In the genomic region with DNA sequence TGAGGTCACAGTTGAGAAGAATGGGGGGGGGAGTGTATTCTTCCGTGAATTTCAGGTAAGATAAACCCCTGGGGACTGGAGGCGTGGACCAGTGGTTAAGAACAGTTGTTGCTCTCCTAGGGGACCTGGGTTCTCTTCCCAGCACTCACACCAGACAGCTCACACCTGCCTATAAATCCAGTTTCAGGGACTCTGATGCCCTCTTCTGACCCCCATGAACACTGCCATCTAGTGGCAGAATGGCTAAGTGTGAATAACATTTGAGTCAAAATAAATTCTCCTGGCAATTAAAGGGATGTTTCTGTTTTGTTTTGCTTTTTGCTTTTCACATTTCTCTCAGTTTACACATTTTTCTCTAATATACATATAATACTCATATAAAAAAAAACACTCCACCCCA, we compare ENCODE assay signal across 11 mouse cellular contexts.
A peak's percentile ranks its signal among the peaks of the same experiment; 100 is the strongest.
DNase-seq lines count a peak whose midpoint lies in the region; ATAC-seq and TF ChIP-seq lines count a peak whose summit lies in the region.
"Had no signal": no experiment of that assay in that cellular context is flagged by ENCODE, and none has a peak within 500 bp of the region (broad histone marks: within the 10 kb centered on the region; RNA-seq: fewer than 3 reads in every experiment).

No protein-coding gene starts in this region.

- H3K27ac ChIP-seq in cerebellum, adult 2 months (ENCODE audit: insufficient read depth, low read length), result no peak overlapping the region
- H3K27ac ChIP-seq in testis, adult 2 months (ENCODE audit: control insufficient read depth, insufficient read depth, low read depth, low read length), result no peak overlapping the region
- H3K27ac ChIP-seq: embryonic facial prominence, embryonic 15.5 days; limb, embryonic 13.5 days; neural tube, embryonic 13.5 days had no signal

- H3K36me3 ChIP-seq in testis, adult 2 months (ENCODE audit: control insufficient read depth, insufficient read depth, low read length), result no peaks in the 10 kb centered on the region
- H3K36me3 ChIP-seq in splenic B cell, adult 2 months (ENCODE audit: control insufficient read depth, insufficient read depth, low read length, poor library complexity, severe bottlenecking), result peaks cover 7% of the 10 kb centered on the region
- H3K36me3 ChIP-seq: embryonic facial prominence, embryonic 15.5 days; limb, embryonic 13.5 days; neural tube, embryonic 13.5 days had no signal

- peak; percentile 46; the same call in 1 of the 2 replicates for TF ChIP-seq CTCF in cerebellum, adult 2 months (IDR thresholded peaks at IDR 0.05; ENCODE audit: borderline replicate concordance, insufficient read depth, low read depth, low read length)
- TF ChIP-seq CTCF in testis, adult 2 months (IDR thresholded peaks at IDR 0.05; ENCODE audit: control insufficient read depth, insufficient read depth, insufficient replicate concordance, low read depth, low read length), result peak; percentile 41; the same call in 1 of the 2 replicates

- no peak overlapping the region for H3K4me3 ChIP-seq in cerebellum, adult 2 months (replicated peaks; ENCODE audit: insufficient read depth, low read depth, low read length)
- H3K4me3 ChIP-seq in testis, adult 2 months (ENCODE audit: control insufficient read depth, low read depth, low read length), result no peak overlapping the region
- H3K4me3 ChIP-seq: embryonic facial prominence, embryonic 15.5 days; limb, embryonic 13.5 days; neural tube, embryonic 13.5 days had no signal

- H3K4me1 ChIP-seq in cerebellum, adult 2 months (ENCODE audit: control insufficient read depth, insufficient read depth, low read length), result no peaks in the 10 kb centered on the region; the same call in 1 of the 2 replicates
- H3K4me1 ChIP-seq in testis, adult 2 months (ENCODE audit: control insufficient read depth, insufficient read depth, low read length), result no peaks in the 10 kb centered on the region; the same call in 1 of the 2 replicates

- no peaks in the 10 kb centered on the region for H3K27me3 ChIP-seq in cerebellum, adult 2 months (ENCODE audit: control insufficient read depth, insufficient read depth, low read length)
- no peaks in the 10 kb centered on the region for H3K27me3 ChIP-seq in testis, adult 2 months (ENCODE audit: control insufficient read depth, insufficient read depth, low read length)
- no peaks in the 10 kb centered on the region for H3K27me3 ChIP-seq in splenic B cell, adult 2 months (ENCODE audit: control insufficient read depth, insufficient read depth, low read length, poor library complexity, severe bottlenecking)
- H3K27me3 ChIP-seq: embryonic facial prominence, embryonic 15.5 days; limb, embryonic 13.5 days; neural tube, embryonic 13.5 days had no signal

- intact Hi-C loops in left cerebral cortex, postnatal 25 days (cut with DNase I), result loop anchor here (5.0 to 10.0 kb wide), 2 partner anchors 176 to 583 kb away; partner anchors contain the start of gene Bcar3

- peak; percentile 69; the same call in 1 of the 2 replicates for ATAC-seq in common myeloid progenitor, adult 5-6 weeks (replicated peaks; ENCODE audit: low read depth, poor library complexity, severe bottlenecking)

- 79% methylated on average over 2 of the region's 2 CpGs for WGBS in cerebellum, adult 2 months

- TF ChIP-seq POLR2A in cerebellum, adult 2 months (IDR thresholded peaks at IDR 0.05; ENCODE audit: borderline replicate concordance, insufficient read depth, low read length), result no peak
- no peak for TF ChIP-seq POLR2A in testis, adult 2 months (IDR thresholded peaks at IDR 0.05; ENCODE audit: control insufficient read depth, low read depth, low read length)

- no peak for DNase-seq in cerebellum, adult 2 months
- no peak for DNase-seq in cerebellum, postnatal 25 days
- no peak for DNase-seq in testis, postnatal 10 days (ENCODE audit: low spot score)
- DNase-seq in splenic B cell, adult 2 months (ENCODE audit: low read depth, low spot score), result peak; percentile 83
- no peak for DNase-seq in kidney, adult 18-20 months
- DNase-seq in left cerebral cortex, postnatal 25 days (ENCODE audit: low spot score in 2 of 2), result no peak
